ENCODE assay signal across 1 mouse cellular context in the genomic region with DNA sequence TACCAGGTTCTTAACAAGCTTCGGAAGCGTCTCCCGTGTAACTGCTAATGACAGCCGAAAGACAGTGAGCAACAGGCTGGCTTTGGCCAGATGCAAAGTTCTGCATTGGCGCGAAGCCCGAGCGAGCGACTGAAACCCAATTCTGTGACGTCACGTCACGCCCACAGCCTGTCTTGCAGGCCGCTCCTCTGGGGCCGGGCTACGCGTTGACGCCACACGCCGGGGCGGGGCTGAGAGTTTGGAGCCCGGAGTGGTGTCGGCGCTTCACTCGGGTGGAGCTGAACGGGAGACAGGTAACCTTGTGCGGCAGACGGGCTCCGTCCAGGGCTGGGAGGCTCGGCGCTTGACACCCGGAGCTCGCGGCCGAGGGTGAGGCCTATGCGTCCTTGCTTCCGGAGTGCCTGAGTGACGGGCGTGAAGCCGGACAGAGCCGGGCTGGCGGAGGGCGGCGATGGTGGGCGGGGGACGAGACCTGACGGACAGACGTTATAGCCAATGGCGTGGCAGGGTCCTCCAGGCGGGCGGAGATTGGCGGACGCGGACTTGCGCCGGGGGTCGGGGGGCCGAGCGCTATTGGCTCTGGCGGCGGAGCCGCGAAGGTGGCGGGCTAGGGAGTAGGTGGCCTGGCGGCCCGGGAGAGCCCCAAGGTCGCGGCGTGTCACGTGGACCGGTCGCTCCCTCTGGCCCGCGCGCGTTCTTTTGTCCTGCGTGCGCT.
TF ChIP-seq lines count a peak whose summit lies in the region.

A gene (plus strand): TSS at position 233 of the 715 bp plus-strand sequence.

TF ChIP-seq in CH12.LX, 34 proteins besides CTCF, POLR2A, EP300 and RAD21 (continued from another document):
- TF ChIP-seq TCF12 (IDR thresholded peaks at IDR 0.05; ENCODE audit: low read depth, low read length), result peak; percentile 74
- peak; percentile 40; the same call in 1 of the 2 replicates for TF ChIP-seq MAZ (IDR thresholded peaks at IDR 0.05; ENCODE audit: low read depth, low read length)
- TF ChIP-seq KAT2A (IDR thresholded peaks at IDR 0.05; ENCODE audit: insufficient replicate concordance, low read length), result 0 out of 2 replicates have a peak, but pooled peaks have one; percentile 28
- no peak; the same call in 1 of the 2 replicates for TF ChIP-seq RCOR1 (conservative IDR thresholded peaks at IDR 0.05; ENCODE audit: low read depth, low read length)
- no peak; the same call in 1 of the 2 replicates for TF ChIP-seq SIN3A (IDR thresholded peaks at IDR 0.05; ENCODE audit: low read length)
- no peak; the same call in 1 of the 2 replicates for TF ChIP-seq IRF4 (IDR thresholded peaks at IDR 0.05; ENCODE audit: low read depth, low read length)
- TF ChIP-seq MXI1 (IDR thresholded peaks at IDR 0.05; ENCODE audit: low read depth, low read length), result no peak; the same call in 1 of the 2 replicates
- no peak for TF ChIP-seq ZKSCAN1 (IDR thresholded peaks at IDR 0.05; ENCODE audit: borderline replicate concordance, low read depth, low read length)
- peak; percentile 70 for TF ChIP-seq USF1 (IDR thresholded peaks at IDR 0.05; ENCODE audit: low read depth, low read length)
- TF ChIP-seq HCFC1 (IDR thresholded peaks at IDR 0.05; ENCODE audit: low read depth, low read length), result no peak; the same call in 1 of the 2 replicates
- peak; percentile 95; the same call in 1 of the 2 replicates for TF ChIP-seq E2F4 (IDR thresholded peaks at IDR 0.05; ENCODE audit: insufficient replicate concordance, low read depth, low read length)
- TF ChIP-seq MAX (IDR thresholded peaks at IDR 0.05; ENCODE audit: low read length), result peak; percentile 84
- TF ChIP-seq NRF1 (IDR thresholded peaks at IDR 0.05; ENCODE audit: low read depth, low read length), result peak; percentile 33; the same call in 1 of the 2 replicates
- no peak for TF ChIP-seq SMC3 (IDR thresholded peaks at IDR 0.05; ENCODE audit: low read depth, low read length)
- TF ChIP-seq TBP (conservative IDR thresholded peaks at IDR 0.05; ENCODE audit: low read depth, low read length), result peak; percentile 79; the same call in 1 of the 2 replicates
- no peak for TF ChIP-seq UBTF (IDR thresholded peaks at IDR 0.05; ENCODE audit: low read depth, low read length)
- no peak for TF ChIP-seq CHD1 (IDR thresholded peaks at IDR 0.05; ENCODE audit: low read depth, low read length)
- no peak for TF ChIP-seq CHD2 (IDR thresholded peaks at IDR 0.05; ENCODE audit: low read length)
- TF ChIP-seq ZC3H11A (IDR thresholded peaks at IDR 0.05; ENCODE audit: low read depth, low read length), result no peak
- TF ChIP-seq PAX5 (IDR thresholded peaks at IDR 0.05; ENCODE audit: low read length), result no peak
- no peak for TF ChIP-seq JUN (IDR thresholded peaks at IDR 0.05; ENCODE audit: insufficient read depth, low read depth, low read length)
